ENCODE assay signal across 9 mouse cellular contexts in the genomic region with DNA sequence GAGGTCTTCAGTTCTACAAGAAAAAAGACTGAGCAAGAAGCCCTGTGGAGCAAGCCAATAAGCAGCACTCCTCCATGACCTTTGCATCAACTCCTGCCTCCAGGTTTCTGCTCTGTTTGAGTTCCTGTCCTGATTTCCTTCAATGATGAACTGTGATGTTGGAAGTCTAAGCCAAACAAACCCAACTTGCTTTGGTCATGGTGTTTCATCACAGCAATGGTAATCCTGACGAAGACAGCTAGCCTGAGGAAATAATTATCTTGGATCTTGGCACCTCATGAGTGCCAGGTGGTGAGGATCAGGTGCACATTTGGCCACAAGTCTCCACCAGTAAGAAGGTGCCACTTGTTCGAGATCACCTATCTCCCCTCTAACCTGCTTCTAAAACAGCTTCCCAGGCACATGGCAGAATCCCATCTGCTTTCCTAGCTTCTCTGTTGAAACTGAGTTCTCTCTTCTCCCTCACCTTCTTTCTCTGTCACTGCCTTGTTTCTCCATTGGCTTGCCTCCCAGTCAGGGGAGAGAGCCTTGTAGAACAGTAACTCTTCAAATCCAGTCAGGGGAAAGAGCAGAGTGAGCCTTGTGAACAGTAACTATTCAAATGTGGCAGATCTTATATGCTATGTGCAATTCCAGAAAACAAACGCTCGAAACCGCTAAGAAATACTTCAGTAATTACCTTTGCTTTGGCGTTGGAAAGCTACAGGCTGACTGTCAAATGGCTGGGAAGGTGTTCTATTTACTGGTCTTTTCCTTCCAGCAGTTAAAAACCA. TPM values are rescaled to one million over a fixed set of nuclear protein-coding genes. Genes with fewer than 3 reads are reported as not detected.
DNase-seq lines count a peak whose midpoint lies in the region; ATAC-seq and TF ChIP-seq lines count a peak whose summit lies in the region.
"Had no signal": no experiment of that assay in that cellular context is flagged by ENCODE, and none has a peak within 500 bp of the region (broad histone marks: within the 10 kb centered on the region; RNA-seq: fewer than 3 reads in every experiment).

TSS of gene Baz1a (minus strand) at position 723 of the 773 bp plus-strand sequence.

- no peak for ATAC-seq in heart, embryonic 12.5 days (ENCODE audit: insufficient number of reproducible peaks, low FRiP score)
- ATAC-seq in G1E (ENCODE audit: extremely low read depth, insufficient number of reproducible peaks, low FRiP score, poor library complexity, severe bottlenecking): no peak
- no peak for ATAC-seq in forebrain, embryonic 11.5 days (replicated peaks; ENCODE audit: low FRiP score)
- ATAC-seq in limb, embryonic 13.5 days (ENCODE audit: low FRiP score, low read depth): no peak

- DNase-seq in heart, postnatal 14 days: no peak
- DNase-seq in G1E (ENCODE audit: low spot score): no peak
- DNase-seq in forebrain, embryonic 11.5 days (ENCODE audit: low spot score): no peak
- no peak for DNase-seq in layer of hippocampus, postnatal 14 days (ENCODE audit: low spot score in 2 of 2)
- DNase-seq in layer of hippocampus, adult 9-11 months: no peak
- no peak for DNase-seq in layer of hippocampus, adult 18-20 months (ENCODE audit: low spot score in 2 of 2)

- H3K9me3 ChIP-seq in heart, embryonic 12.5 days (replicated peaks): no peaks in the 10 kb centered on the region
- no peaks in the 10 kb centered on the region for H3K9me3 ChIP-seq in G1E (replicated peaks)
- no peaks in the 10 kb centered on the region for H3K9me3 ChIP-seq in forebrain, embryonic 11.5 days (ENCODE audit: control insufficient read depth, low read length)
- no peaks in the 10 kb centered on the region for H3K9me3 ChIP-seq in limb, embryonic 13.5 days
- H3K9me3 ChIP-seq: hindbrain, embryonic 15.5 days had no signal

- intact Hi-C loops in heart, postnatal 14 days (cut with DNase I): no loop called here

- 82% methylated on average over 6 of the region's 6 CpGs for WGBS in heart, embryonic 12.5 days
- WGBS in forebrain, embryonic 11.5 days: 94% methylated on average over 6 of the region's 6 CpGs
- 78% methylated on average over 6 of the region's 6 CpGs for WGBS in limb, embryonic 13.5 days

- no peak within 1 kb of the TSS for H3K4me2 ChIP-seq in heart, embryonic 12.5 days
- H3K4me2 ChIP-seq in forebrain, embryonic 11.5 days (ENCODE audit: low read depth, low read length, severe bottlenecking): no peak within 1 kb of the TSS
- H3K4me2 ChIP-seq in limb, embryonic 13.5 days (replicated peaks): no peak within 1 kb of the TSS
- H3K4me2 ChIP-seq: hindbrain, embryonic 15.5 days had no signal

- H3K4me3 ChIP-seq in heart, embryonic 12.5 days: no peak within 1 kb of the TSS
- H3K4me3 ChIP-seq in G1E (ENCODE audit: low read depth, low read length): no peak within 1 kb of the TSS
- no peak within 1 kb of the TSS for H3K4me3 ChIP-seq in forebrain, embryonic 11.5 days (ENCODE audit: low read depth, low read length)
- no peak within 1 kb of the TSS for H3K4me3 ChIP-seq in limb, embryonic 13.5 days
- H3K4me3 ChIP-seq: hindbrain, embryonic 15.5 days had no signal

- no peak within 1 kb of the TSS for H3K27ac ChIP-seq in heart, embryonic 12.5 days (ENCODE audit: poor library complexity, severe bottlenecking)
- no peak within 1 kb of the TSS for H3K27ac ChIP-seq in forebrain, embryonic 11.5 days (ENCODE audit: low read depth, low read length)
- H3K27ac ChIP-seq in limb, embryonic 13.5 days: no peak within 1 kb of the TSS
- H3K27ac ChIP-seq: hindbrain, embryonic 15.5 days had no signal

- no peaks in the 10 kb centered on the region for H3K36me3 ChIP-seq in heart, embryonic 12.5 days
- no peaks in the 10 kb centered on the region for H3K36me3 ChIP-seq in G1E (replicated peaks)
- no peaks in the 10 kb centered on the region for H3K36me3 ChIP-seq in forebrain, embryonic 11.5 days (ENCODE audit: control insufficient read depth, insufficient read depth, low read length)
- no peaks in the 10 kb centered on the region for H3K36me3 ChIP-seq in limb, embryonic 13.5 days
- H3K36me3 ChIP-seq: hindbrain, embryonic 15.5 days had no signal

- no peaks in the 10 kb centered on the region for H3K4me1 ChIP-seq in heart, embryonic 12.5 days (replicated peaks)
- H3K4me1 ChIP-seq in G1E (ENCODE audit: insufficient read depth, low read depth, low read length): peaks cover 35% of the 10 kb centered on the region
- H3K4me1 ChIP-seq in forebrain, embryonic 11.5 days (replicated peaks; ENCODE audit: control insufficient read depth, insufficient read depth, low read length): no peaks in the 10 kb centered on the region; the same call in 1 of the 2 replicates
- peaks cover 14% of the 10 kb centered on the region for H3K4me1 ChIP-seq in limb, embryonic 13.5 days
- H3K4me1 ChIP-seq: hindbrain, embryonic 15.5 days had no signal

- H3K9ac ChIP-seq in heart, embryonic 12.5 days: no peak within 1 kb of the TSS
- no peak within 1 kb of the TSS for H3K9ac ChIP-seq in forebrain, embryonic 11.5 days (ENCODE audit: low read length)
- H3K9ac ChIP-seq in limb, embryonic 13.5 days: no peak within 1 kb of the TSS
- H3K9ac ChIP-seq: hindbrain, embryonic 15.5 days had no signal

- H3K27me3 ChIP-seq in heart, embryonic 12.5 days (replicated peaks): no peaks in the 10 kb centered on the region
- peaks cover 10% of the 10 kb centered on the region for H3K27me3 ChIP-seq in G1E (ENCODE audit: insufficient read depth, low read length)
- H3K27me3 ChIP-seq in forebrain, embryonic 11.5 days (ENCODE audit: control insufficient read depth, insufficient read depth, low read length): no peaks in the 10 kb centered on the region
- H3K27me3 ChIP-seq in limb, embryonic 13.5 days: no peaks in the 10 kb centered on the region
- H3K27me3 ChIP-seq: hindbrain, embryonic 15.5 days had no signal

- no peak for TF ChIP-seq CTCF in G1E (IDR thresholded peaks at IDR 0.05; ENCODE audit: low read depth, low read length)

RNA-seq across cellular contexts. Expression of gene Baz1a, which starts in this region (rescaled TPM):
- 15.5 and 19.5 TPM in 2 replicates for polyA plus RNA-seq in heart, embryonic 12.5 days (2016; fragmentation: Nextera tagmentation; extraction: Ambion mirVana)
- total RNA-seq in heart, postnatal 14 days (2021): 10 to 100 TPM in 1 of 2 experiments, 1 to 10 TPM in 1; 9.9 to 10.4 TPM
- 343 and 370 TPM in 2 replicates for total RNA-seq in G1E (2014; fragmentation: Nextera tagmentation)
- total RNA-seq in G1E (2017): 138 and 174 TPM in 2 replicates
- polyA plus RNA-seq in G1E (2012): 34.1 and 35.2 TPM in 2 replicates
- 41.1 and 41.7 TPM in 2 replicates for polyA plus RNA-seq in forebrain, embryonic 11.5 days (2014; fragmentation: Nextera tagmentation; extraction: Ambion mirVana)
- 21.6 and 23.7 TPM in 2 replicates for polyA plus RNA-seq in limb, embryonic 13.5 days (2015; fragmentation: Nextera tagmentation; extraction: Ambion mirVana)
- 1 to 10 TPM; 1.2 to 3.8 TPM for total RNA-seq in layer of hippocampus, postnatal 14 days (2021)
- total RNA-seq in layer of hippocampus, adult 18-20 months (2021): 1 to 10 TPM in 1 of 2 experiments, under 1 TPM in 1; 0.58 to 1.0 TPM

Comparison
In these comparisons a context has a peak if more than half of its experiments do, and no peak if none do; other contexts are left out.
1. RNA of gene Baz1a (total RNA-seq): 138 to 370 TPM in G1E; 9.9 to 10.4 TPM in heart, postnatal 14 days, 1.2 to 3.8 TPM in layer of hippocampus, postnatal 14 days and 0.58 to 1.0 TPM in layer of hippocampus, adult 18-20 months; every median in the first group is over 10 times any median in the second.